Mouse (Mus musculus): ENCODE measurements at regions not wholly inside any gene's neighbourhood (a gene's known extent, or its start where the extent isn't known, plus 50 kb on each side); places are given as distances from the start of the nearest gene placed in this dataset.

GRCm38 (mm10) chr9:68199831-68200230 is 359.6 kb downstream of the Vps13c start:
- TF ChIP-seq CTCF (conservative IDR thresholded peaks at IDR 0.05; ENCODE audit: insufficient read depth, insufficient read length, low read depth, low read length), result no peak
- TF ChIP-seq POLR2A (IDR thresholded peaks at IDR 0.05; ENCODE audit: low read depth, low read length), result no peak
